Mouse (Mus musculus): ENCODE data around the gene Ust.

- TF ChIP-seq CTCF (IDR thresholded peaks at IDR 0.05), result no peak
- TF ChIP-seq POLR2A (IDR thresholded peaks at IDR 0.05; ENCODE audit: insufficient read depth, low read depth, low read length), result no peak
- TF ChIP-seq EP300 (IDR thresholded peaks at IDR 0.05; ENCODE audit: insufficient read depth, low read depth, low read length), result no peak
These were observed 2.3 kb upstream of the Ust start for GRCm38 (mm10) chr10:8520766-8521395.

Data from heart, adult 2 months (tissue).